8 mouse cellular contexts compared by ENCODE assay signal in the genomic region with DNA sequence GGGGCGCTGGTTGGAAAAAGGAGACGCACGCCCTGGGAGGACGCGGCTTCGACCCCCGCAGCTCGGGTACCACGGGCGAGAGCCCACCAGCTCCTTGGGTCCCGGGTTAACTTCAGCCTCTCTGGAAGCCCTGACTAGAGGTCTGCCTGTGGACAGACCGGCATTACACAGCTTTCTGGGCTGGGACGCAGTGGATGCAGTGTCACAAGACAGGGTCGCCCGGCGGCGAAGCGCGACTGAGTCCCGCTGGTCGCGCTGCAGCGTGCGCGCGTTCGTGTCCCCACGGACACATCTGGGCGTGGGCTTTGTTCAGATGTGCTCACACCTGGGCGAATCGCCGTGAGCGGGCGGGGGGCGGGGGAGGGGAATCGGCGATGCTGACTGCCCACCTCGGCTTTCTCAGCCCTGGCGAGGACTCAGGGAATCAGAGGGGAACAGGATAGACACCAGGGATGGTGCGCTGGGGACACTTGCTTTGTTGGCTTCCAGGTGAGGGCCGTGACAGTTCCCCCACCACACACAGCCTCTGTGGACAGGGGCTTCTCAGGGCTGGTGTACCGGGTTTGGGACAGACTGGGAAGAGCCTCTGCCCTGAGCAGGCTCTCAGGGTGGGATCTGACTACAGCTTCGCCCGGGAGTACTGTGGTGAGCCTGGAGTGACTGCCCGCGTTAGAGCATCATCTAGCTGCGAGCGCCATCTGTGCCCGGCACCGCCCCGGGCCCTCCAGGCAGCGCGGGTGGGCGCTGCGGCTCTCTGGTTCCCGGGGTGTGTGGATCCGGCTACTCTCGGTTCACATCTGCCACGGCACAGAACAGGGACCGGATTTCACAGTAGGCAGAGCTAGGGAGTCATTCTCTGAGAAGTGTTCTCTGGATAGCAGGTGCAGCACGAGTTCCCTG. TPM values are rescaled to one million over a fixed set of nuclear protein-coding genes. Genes with fewer than 3 reads are reported as not detected.
DNase-seq lines count a peak whose midpoint lies in the region; ATAC-seq and TF ChIP-seq lines count a peak whose summit lies in the region.

No protein-coding gene starts in this region.

- under 1% methylated on average over 58 of the region's 61 CpGs for WGBS in embryonic facial prominence, embryonic 11.5 days
- WGBS in hindbrain, embryonic 13.5 days = under 1% methylated on average over 59 of the region's 61 CpGs
- WGBS in limb, embryonic 11.5 days = under 1% methylated on average over 61 of the region's 61 CpGs

- peaks cover 5% of the 10 kb centered on the region; the same call in 1 of the 2 replicates for H3K27me3 ChIP-seq in embryonic facial prominence, embryonic 11.5 days (ENCODE audit: control insufficient read depth, insufficient read depth, low read length)
- H3K27me3 ChIP-seq in hindbrain, embryonic 13.5 days = no peaks in the 10 kb centered on the region
- H3K27me3 ChIP-seq in limb, embryonic 11.5 days (ENCODE audit: control insufficient read depth, insufficient read depth, low read length) = peaks cover 21% of the 10 kb centered on the region
- H3K27me3 ChIP-seq in myocyte (ENCODE audit: control insufficient read depth, insufficient read depth, insufficient read length) = peaks cover 7% of the 10 kb centered on the region

- ATAC-seq in embryonic facial prominence, embryonic 11.5 days (replicated peaks; ENCODE audit: insufficient number of reproducible peaks, low FRiP score, low TSS enrichment, low read depth) = peak; percentile 68
- ATAC-seq in hindbrain, embryonic 13.5 days (ENCODE audit: low FRiP score) = peak; percentile 78
- peak; percentile 55; the same call in 1 of the 2 replicates for ATAC-seq in limb, embryonic 11.5 days (ENCODE audit: insufficient number of reproducible peaks, low FRiP score, low TSS enrichment, low read depth)

- H3K9me3 ChIP-seq in embryonic facial prominence, embryonic 11.5 days (replicated peaks; ENCODE audit: control insufficient read depth, low read length) = no peaks in the 10 kb centered on the region
- no peaks in the 10 kb centered on the region for H3K9me3 ChIP-seq in hindbrain, embryonic 13.5 days
- no peaks in the 10 kb centered on the region for H3K9me3 ChIP-seq in limb, embryonic 11.5 days (ENCODE audit: control insufficient read depth, low read length)

- no peak for TF ChIP-seq POLR2A in myocyte (IDR thresholded peaks at IDR 0.05; ENCODE audit: insufficient read length, low read depth)

- H3K4me2 ChIP-seq in embryonic facial prominence, embryonic 11.5 days (ENCODE audit: low read depth, low read length) = peak overlapping the region; percentile 77
- H3K4me2 ChIP-seq in hindbrain, embryonic 13.5 days = peak overlapping the region; percentile 70
- peak overlapping the region; percentile 97 for H3K4me2 ChIP-seq in limb, embryonic 11.5 days (ENCODE audit: low read depth, severe bottlenecking)
- peak overlapping the region; percentile 76 for H3K4me2 ChIP-seq in myocyte (ENCODE audit: low read depth)

- no peaks in the 10 kb centered on the region for H3K4me1 ChIP-seq in embryonic facial prominence, embryonic 11.5 days (ENCODE audit: control insufficient read depth, insufficient read depth, low read length)
- peaks cover 34% of the 10 kb centered on the region for H3K4me1 ChIP-seq in hindbrain, embryonic 13.5 days (replicated peaks)
- H3K4me1 ChIP-seq in limb, embryonic 11.5 days (ENCODE audit: control insufficient read depth, insufficient read depth, low read length) = 0 out of 2 replicates have a peak, but pooled peaks cover 4% of the 10 kb centered on the region

- no peaks in the 10 kb centered on the region for H3K36me3 ChIP-seq in embryonic facial prominence, embryonic 11.5 days (replicated peaks; ENCODE audit: control insufficient read depth, insufficient read depth, low read depth, low read length)
- no peaks in the 10 kb centered on the region for H3K36me3 ChIP-seq in hindbrain, embryonic 13.5 days
- no peaks in the 10 kb centered on the region for H3K36me3 ChIP-seq in limb, embryonic 11.5 days (ENCODE audit: control insufficient read depth, insufficient read depth, low read length)
- H3K36me3 ChIP-seq in myocyte (ENCODE audit: control insufficient read depth, insufficient read depth) = no peaks in the 10 kb centered on the region

- peak overlapping the region; percentile 1 for H3ac ChIP-seq in myocyte (ENCODE audit: control insufficient read depth, insufficient read length)

- DNase-seq in adrenal gland, adult (ENCODE audit: inconsistent age in 2 of 2, low spot score in 1 of 2) = peak; percentile 13 to 46
- no peak for DNase-seq in adrenal gland, adult 8-10 months
- peak; percentile 36 for DNase-seq in R1 (ENCODE audit: low read depth, low spot score)
- peak; percentile 58 for DNase-seq in embryonic facial prominence, embryonic 11.5 days (ENCODE audit: low spot score)
- DNase-seq in limb, embryonic 11.5 days (ENCODE audit: low spot score) = peak; percentile 50
- no peak for DNase-seq in urinary bladder, postnatal 10 days (ENCODE audit: low spot score)

- H3K27ac ChIP-seq in embryonic facial prominence, embryonic 11.5 days (replicated peaks; ENCODE audit: low read depth, low read length) = no peak overlapping the region; the same call in 1 of the 2 replicates
- H3K27ac ChIP-seq in hindbrain, embryonic 13.5 days = peak overlapping the region; percentile 97
- no peak overlapping the region for H3K27ac ChIP-seq in limb, embryonic 11.5 days (replicated peaks; ENCODE audit: low read depth, low read length)

- H3K9ac ChIP-seq in embryonic facial prominence, embryonic 11.5 days (replicated peaks; ENCODE audit: low read length) = peak overlapping the region; percentile 62
- H3K9ac ChIP-seq in hindbrain, embryonic 13.5 days = peak overlapping the region; percentile 91
- peak overlapping the region; percentile 9; the same call in 1 of the 2 replicates for H3K9ac ChIP-seq in limb, embryonic 11.5 days (ENCODE audit: low read length)

- no peaks in the 10 kb centered on the region for H3K79me2 ChIP-seq in myocyte (ENCODE audit: control insufficient read depth, insufficient read depth)

- H3K4me3 ChIP-seq in embryonic facial prominence, embryonic 11.5 days (ENCODE audit: low read depth, low read length) = peak overlapping the region; percentile 51
- H3K4me3 ChIP-seq in hindbrain, embryonic 13.5 days = peak overlapping the region; percentile 82
- H3K4me3 ChIP-seq in limb, embryonic 11.5 days (ENCODE audit: low read depth, low read length) = peak overlapping the region; percentile 48
- H3K4me3 ChIP-seq in myocyte = peak overlapping the region; percentile 12

TF ChIP-seq in myocyte, 11 proteins besides CTCF, POLR2A, EP300 and RAD21:
- TF ChIP-seq MAX (IDR thresholded peaks at IDR 0.05; ENCODE audit: low read depth) = no peak
- TF ChIP-seq SRF (IDR thresholded peaks at IDR 0.05; ENCODE audit: control insufficient read depth, insufficient read length, low read depth) = no peak
- TF ChIP-seq REST (IDR thresholded peaks at IDR 0.05; ENCODE audit: insufficient read depth, insufficient read length) = no peak
- TF ChIP-seq TCF12 (IDR thresholded peaks at IDR 0.05; ENCODE audit: insufficient read depth, poor library complexity, severe bottlenecking) = no peak
- TF ChIP-seq POLR2AphosphoS2 (IDR thresholded peaks at IDR 0.05; ENCODE audit: insufficient read length, low read depth) = no peak
- TF ChIP-seq TCF3 (IDR thresholded peaks at IDR 0.05; ENCODE audit: insufficient read length, low read depth) = no peak
- TF ChIP-seq MYOD1 (IDR thresholded peaks at IDR 0.05; ENCODE audit: control insufficient read depth in 1 of 3, insufficient read length in 2 of 3, low read depth in 2 of 3) = no peak
- no peak for TF ChIP-seq USF1 (IDR thresholded peaks at IDR 0.05; ENCODE audit: low read depth)
- TF ChIP-seq MYOG (IDR thresholded peaks at IDR 0.05; ENCODE audit: control insufficient read depth in 1 of 3, insufficient read depth in 1 of 3, insufficient read length in 2 of 3, low read depth in 2 of 3) = no peak
- no peak for TF ChIP-seq CEBPB (IDR thresholded peaks at IDR 0.05; ENCODE audit: insufficient read depth, poor library complexity, severe bottlenecking)
- TF ChIP-seq E2F4 (IDR thresholded peaks at IDR 0.05; ENCODE audit: insufficient read depth) = no peak

RNA-seq across cellular contexts. Expression of a gene that starts 0.9 kb away (rescaled TPM):
- 10 to 100 TPM in 1 of 4 experiments, 1 to 10 TPM in 3; 3.4 to 14.9 (median 6.9) TPM for total RNA-seq in adrenal gland, adult 8-10 months (2022)
- 21.3 and 22.3 TPM in 2 replicates for polyA plus RNA-seq in embryonic facial prominence, embryonic 11.5 days (2014; fragmentation: Nextera tagmentation; extraction: Ambion mirVana)
- 132 and 133 TPM in 2 replicates for polyA plus RNA-seq in hindbrain, embryonic 13.5 days (2015; fragmentation: Nextera tagmentation; extraction: Ambion mirVana)
- 1.6 and 1.9 TPM in 2 replicates for polyA plus RNA-seq in limb, embryonic 11.5 days (2014; fragmentation: Nextera tagmentation; extraction: Ambion mirVana)
- 0.71 TPM for polyA plus RNA-seq in myocyte (2012; fragmentation: generic; extraction: Trizol)

Comparison
In these comparisons a context has a peak if more than half of its experiments do, and no peak if none do; other contexts are left out.
1. DNase-seq: peak in adrenal gland, adult (2 of 2), R1 (single experiment), embryonic facial prominence, embryonic 11.5 days (single experiment) and limb, embryonic 11.5 days (single experiment); none in adrenal gland, adult 8-10 months (single experiment) and urinary bladder, postnatal 10 days (single experiment).
2. H3K4me3 ChIP-seq: peak in every context shown above with its lines; median percentile 82 in hindbrain, embryonic 13.5 days; 51 in embryonic facial prominence, embryonic 11.5 days; 48 in limb, embryonic 11.5 days; 12 in myocyte.
3. H3K9ac ChIP-seq: peak in every context shown above with its lines; median percentile 91 in hindbrain, embryonic 13.5 days; 62 in embryonic facial prominence, embryonic 11.5 days; 9 in limb, embryonic 11.5 days.
4. Peak in every context shown above with its lines, with median percentiles within 50 percentile points of each other: ATAC-seq and H3K4me2 ChIP-seq.